Mouse (Mus musculus) lung, embryonic 16.5 days (tissue): Measurements from ENCODE around the gene Trim47. TPM values are rescaled to one million over a fixed set of nuclear protein-coding genes. Genes with fewer than 3 reads are reported as not detected.
A peak's percentile ranks its signal among the peaks of the same experiment; 100 is the strongest.

Source experiments
- ATAC-seq: fragments of 200-750 bp; cut with Nextera tagmentation; 2 replicates; pipeline ENCODE4 v1.8.0; 2017; ENCODE audit warnings: low read depth, mild to moderate bottlenecking, moderate library complexity
- H3K27ac ChIP-seq: fragments of 300-500 bp; sonication (generic); 2 replicates; pipeline ENCODE4 v1.5.1; 2014; ENCODE audit warnings: mild to moderate bottlenecking, control low read depth, low read length
- H3K27me3 ChIP-seq: fragments of 300-500 bp; sonication (generic); 2 replicates; pipeline ENCODE4 v1.6.1; 2014; ENCODE audit warnings: low read depth, low read length, mixed read lengths; ENCODE audit not compliant: control insufficient read depth, insufficient read depth
- H3K36me3 ChIP-seq: fragments of 300-500 bp; sonication (generic); 2 replicates; pipeline ENCODE4 v1.6.1; 2014; ENCODE audit warnings: low read length; ENCODE audit not compliant: control insufficient read depth, insufficient read depth
- H3K4me1 ChIP-seq: fragments of 300-500 bp; sonication (generic); replicated peaks from 2 replicates; pipeline ENCODE4 v1.6.1; 2014; ENCODE audit warnings: low read length, mixed read lengths; ENCODE audit not compliant: control insufficient read depth, insufficient read depth
- H3K4me2 ChIP-seq: fragments of 300-500 bp; sonication (generic); 2 replicates; pipeline ENCODE4 v1.6.1; 2014; ENCODE audit warnings: low read depth, low read length, control low read depth
- H3K4me3 ChIP-seq: fragments of 300-500 bp; sonication (generic); 2 replicates; pipeline ENCODE4 v1.5.1; 2014; ENCODE audit warnings: mild to moderate bottlenecking, low read length, control low read depth
- H3K9ac ChIP-seq: fragments of 300-500 bp; sonication (generic); 2 replicates; pipeline ENCODE4 v1.6.1; 2014; ENCODE audit warnings: low read length, control low read depth
- H3K9me3 ChIP-seq: fragments of 300-500 bp; sonication (generic); 2 replicates; pipeline ENCODE4 v1.6.1; 2016; ENCODE audit warnings: low read length; ENCODE audit not compliant: control insufficient read depth
- WGBS: fragments of 180-500 bp; shearing (Covaris S2); extraction: QIAGEN DNeasy Blood & Tissue Kit; methylation state at CpG from one replicate; pipeline ENCODE4 v1.1.7; 2014; 5-methylcytosine and 5-hydroxymethylcytosine counted together
- polyA plus RNA-seq: library from polyadenylated mRNA; unstranded; fragments of >200 nt; fragmentation: Nextera tagmentation; extraction: Ambion mirVana; gene quantifications from 2 replicates; pipeline ENCODE4 v1.2.1, GENCODE M21; 2015

Trim47 gene
- polyA plus RNA-seq, 1 experiment from 2014 or later, result 20.4 TPM

DNA sequence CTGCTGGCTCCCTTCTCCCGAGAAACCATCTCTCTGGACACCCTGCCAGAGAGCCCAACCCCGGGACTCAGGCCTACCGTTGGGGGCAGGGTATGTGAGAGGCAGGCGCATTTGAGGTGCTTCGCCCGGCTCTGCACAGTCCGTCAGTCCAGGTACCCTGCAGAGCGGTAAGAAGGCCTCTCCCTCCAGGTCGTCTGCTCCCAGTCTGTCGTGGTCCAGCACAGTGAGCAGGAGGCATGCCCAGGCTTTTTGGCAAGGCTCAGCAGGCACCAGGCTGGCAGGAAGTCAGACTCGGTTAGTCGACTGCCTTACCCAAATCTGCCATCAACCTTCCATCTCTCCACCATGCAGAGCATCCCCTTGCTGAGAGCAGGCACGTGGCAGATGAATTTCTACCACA lies 63.4 kb downstream of the Trim47 start:
- ATAC-seq, result no peak
- no peaks in the 10 kb centered on the region for H3K27me3 ChIP-seq
- no peak overlapping the region for H3K4me2 ChIP-seq
- peaks cover 19% of the 10 kb centered on the region; the same call in 1 of the 2 replicates for H3K36me3 ChIP-seq
- no peak overlapping the region for H3K27ac ChIP-seq
- 52% methylated on average over 13 of the region's 13 CpGs for WGBS
- no peaks in the 10 kb centered on the region for H3K4me1 ChIP-seq
- H3K9ac ChIP-seq, result no peak overlapping the region
- H3K4me3 ChIP-seq, result no peak overlapping the region
- no peaks in the 10 kb centered on the region for H3K9me3 ChIP-seq

DNA sequence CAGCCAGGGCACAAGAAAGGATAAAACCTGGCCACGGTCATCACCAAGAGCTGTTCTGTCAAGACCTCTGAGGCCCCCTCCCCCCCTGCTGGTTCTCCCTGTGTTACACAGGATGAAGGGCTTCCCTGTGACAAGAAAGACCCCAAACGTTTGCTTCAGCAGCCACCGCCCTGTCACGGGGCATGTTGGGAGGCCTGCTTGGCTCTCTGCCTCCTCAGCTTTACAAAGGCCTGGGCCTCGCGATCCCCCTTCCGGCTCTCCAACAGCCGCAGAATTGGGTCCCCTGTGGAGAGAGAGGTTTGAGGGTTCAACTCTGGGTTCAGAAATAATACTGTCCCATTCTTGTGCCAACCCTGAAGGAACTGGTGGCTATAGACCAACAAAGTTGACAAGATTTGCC lies 64.5 kb downstream of the Trim47 start:
- Histone ChIP-seq H3K9ac (no peak overlapping the region), H3K4me3 (no peak overlapping the region), H3K36me3 (peaks cover 27% of the 10 kb centered on the region), H3K4me2 (no peak overlapping the region), H3K9me3 (no peaks in the 10 kb centered on the region), H3K27me3 (no peaks in the 10 kb centered on the region), H3K27ac (no peak overlapping the region), H3K4me1 (no peaks in the 10 kb centered on the region)
- 65% methylated on average over 8 of the region's 8 CpGs for WGBS
- ATAC-seq, result no peak

DNA sequence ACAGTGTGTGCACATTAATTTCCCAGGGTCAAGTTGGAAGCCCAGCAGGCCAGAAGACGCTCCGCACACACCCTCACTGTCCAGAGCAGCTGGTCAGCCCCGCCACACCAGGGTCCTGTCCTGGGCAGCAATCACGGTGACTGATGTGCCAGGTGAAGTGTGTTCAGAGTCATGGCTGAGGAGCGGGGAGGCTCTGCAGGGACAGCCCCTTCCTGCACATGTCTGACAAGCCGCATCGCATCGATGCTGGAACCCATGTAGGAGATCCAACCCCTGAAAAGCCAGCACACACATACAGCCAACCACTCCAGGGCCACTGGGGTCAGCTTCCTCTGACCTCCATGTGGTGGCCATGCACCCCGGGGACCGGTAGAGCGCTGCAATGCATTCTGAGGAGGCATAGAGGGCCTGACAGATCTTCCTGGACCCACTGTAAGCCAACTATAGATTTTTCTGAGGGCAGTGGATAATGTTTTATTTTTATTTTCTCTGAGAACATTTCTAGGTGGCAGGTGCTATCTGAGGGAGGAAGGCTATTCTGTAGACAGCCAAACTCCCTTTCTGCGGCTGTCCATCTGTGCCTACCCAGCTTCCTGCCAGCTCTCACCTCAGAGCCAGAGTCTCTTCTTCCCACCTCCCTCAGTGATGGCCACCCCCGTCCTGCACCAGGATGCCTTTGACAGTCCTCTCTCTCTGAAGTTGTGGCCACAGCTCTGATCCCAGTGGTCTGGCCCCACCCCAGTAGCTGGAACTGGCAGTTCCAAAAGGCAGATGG lies 65.2 kb downstream of the Trim47 start:
- H3K9ac ChIP-seq, result no peak overlapping the region
- no peak for ATAC-seq
- no peaks in the 10 kb centered on the region for H3K9me3 ChIP-seq
- H3K36me3 ChIP-seq, result peaks cover 33% of the 10 kb centered on the region
- no peaks in the 10 kb centered on the region for H3K4me1 ChIP-seq
- H3K27ac ChIP-seq, result no peak overlapping the region
- H3K4me2 ChIP-seq, result no peak overlapping the region
- no peak overlapping the region for H3K4me3 ChIP-seq
- no peaks in the 10 kb centered on the region for H3K27me3 ChIP-seq
- 81% methylated on average over 13 of the region's 13 CpGs for WGBS

DNA sequence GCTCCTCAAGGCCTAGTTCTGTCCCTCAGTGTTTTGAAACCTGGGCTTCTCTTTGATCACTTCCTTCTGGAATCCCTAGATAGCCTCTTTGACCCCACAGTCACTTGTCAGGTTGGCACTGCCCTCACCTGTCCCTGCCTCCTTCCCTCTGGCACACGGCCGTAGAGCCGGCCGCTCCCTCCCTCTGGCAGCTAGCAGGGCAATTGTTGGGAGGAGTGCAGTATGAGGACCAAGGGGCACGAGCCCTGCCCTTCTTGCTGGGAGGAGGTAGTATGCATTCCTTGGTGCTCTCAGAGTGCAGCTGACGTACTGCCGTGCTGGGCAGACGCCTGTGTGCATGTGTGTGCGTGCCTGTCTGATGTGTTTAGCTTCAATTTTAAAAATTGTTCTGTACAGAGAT lies 66.4 kb downstream of the Trim47 start:
- H3K4me1 ChIP-seq, result no peaks in the 10 kb centered on the region

DNA sequence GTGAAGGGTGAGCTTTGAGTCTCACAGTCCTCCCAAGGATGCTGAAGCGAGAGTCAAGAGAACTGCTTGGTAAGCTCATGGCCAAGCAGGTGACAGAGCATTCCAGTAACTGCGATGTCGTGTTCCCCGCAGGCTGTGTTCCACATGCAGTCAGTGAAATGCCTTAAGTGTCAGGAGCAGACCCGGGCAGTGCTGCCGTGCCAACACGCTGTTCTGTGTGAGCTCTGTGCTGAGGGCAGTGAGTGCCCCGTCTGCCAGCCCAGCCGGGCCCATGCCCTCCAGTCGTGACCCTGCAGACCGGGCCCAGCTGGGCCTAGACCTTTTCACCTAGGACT lies 67.4 kb downstream of the Trim47 start:
- Histone ChIP-seq H3K4me1 (no peaks in the 10 kb centered on the region), H3K9ac (no peak overlapping the region), H3K36me3 (peaks cover 52% of the 10 kb centered on the region), H3K4me3 (no peak overlapping the region), H3K27ac (no peak overlapping the region), H3K9me3 (no peaks in the 10 kb centered on the region), H3K4me2 (no peak overlapping the region), H3K27me3 (no peaks in the 10 kb centered on the region)
- WGBS, result 91% methylated on average over 11 of the region's 11 CpGs
- ATAC-seq, result no peak

More for the DNA sequence above, 66.4 kb downstream of the Trim47 start:
- Histone ChIP-seq H3K9me3 (no peaks in the 10 kb centered on the region), H3K36me3 (peaks cover 43% of the 10 kb centered on the region), H3K9ac (no peak overlapping the region), H3K4me3 (no peak overlapping the region), H3K27ac (peak overlapping the region; percentile 50), H3K27me3 (no peaks in the 10 kb centered on the region), H3K4me2 (no peak overlapping the region)
- 62% methylated on average over 9 of the region's 9 CpGs for WGBS
- peak; percentile 76 for ATAC-seq

DNA sequence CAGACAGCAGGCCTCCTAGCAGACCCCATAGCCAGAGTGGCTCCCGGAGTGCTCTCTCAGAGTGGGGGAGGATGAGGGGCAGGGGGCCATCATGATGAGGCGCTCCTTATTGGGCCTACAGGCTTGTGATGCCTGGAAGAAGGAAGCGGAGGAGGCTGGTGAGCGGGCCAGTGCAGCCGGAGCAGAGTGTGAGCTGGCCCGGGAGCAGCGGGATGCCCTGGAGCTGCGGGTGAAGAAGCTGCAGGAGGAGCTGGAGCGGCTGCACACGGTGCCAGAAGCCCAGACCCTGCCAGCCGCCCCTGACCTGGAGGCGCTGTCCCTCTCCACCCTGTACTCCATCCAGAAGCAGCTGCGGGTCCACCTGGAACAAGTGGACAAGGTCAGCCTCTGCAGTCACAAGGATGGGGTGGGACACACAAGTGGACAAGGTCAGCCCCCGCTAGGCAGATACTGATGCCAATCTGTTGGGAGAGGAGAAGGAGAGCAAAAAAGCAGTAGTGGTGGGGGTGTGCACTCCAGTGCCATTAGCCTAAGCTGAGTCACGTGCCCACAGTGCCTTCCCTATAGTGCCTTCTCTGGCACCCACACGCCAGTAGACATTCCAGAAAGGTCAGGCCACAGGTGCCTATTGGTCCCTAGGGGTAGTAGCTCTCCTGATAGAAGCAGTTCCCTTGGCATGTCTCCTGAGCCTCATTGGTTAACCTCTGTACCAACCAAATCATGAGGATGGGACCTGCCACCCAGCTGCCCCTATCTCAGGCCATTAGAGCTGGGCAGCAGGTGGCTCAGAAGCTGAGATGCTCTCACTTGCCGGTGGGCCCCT lies 67.9 kb downstream of the Trim47 start:
- 89% methylated on average over 17 of the region's 17 CpGs for WGBS
- H3K36me3 ChIP-seq, result peaks cover 57% of the 10 kb centered on the region
- no peak for ATAC-seq

DNA sequence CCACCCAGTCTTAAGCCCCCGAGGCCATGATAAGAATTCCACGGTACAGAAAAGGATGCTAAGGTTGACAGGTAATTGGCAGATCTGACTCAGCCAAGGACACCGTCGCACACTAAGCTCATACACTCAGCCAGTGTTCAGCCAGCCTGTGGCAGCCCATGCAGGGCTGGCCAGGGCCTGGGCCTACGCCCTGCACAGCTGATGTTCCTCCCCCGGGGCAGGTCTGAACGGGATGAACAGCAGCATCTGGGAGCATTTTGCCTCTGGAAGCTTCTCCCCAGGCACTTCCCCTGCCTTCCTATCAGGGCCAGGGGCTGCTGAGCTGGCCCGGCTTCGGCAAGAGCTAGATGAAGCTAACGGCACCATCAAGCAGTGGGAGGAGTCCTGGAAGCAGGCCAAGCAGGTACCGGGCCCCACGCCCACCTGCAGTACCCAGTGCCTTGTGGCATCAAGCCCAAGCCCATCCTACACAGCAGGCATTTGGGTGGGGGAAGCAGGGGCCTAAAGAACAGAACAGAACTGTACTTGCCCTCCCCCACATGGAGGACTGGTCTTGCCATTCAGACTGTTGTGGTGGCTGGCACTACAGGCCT lies 68.9 kb downstream of the Trim47 start:
- Histone ChIP-seq H3K4me1 (no peaks in the 10 kb centered on the region), H3K36me3 (peaks cover 62% of the 10 kb centered on the region), H3K4me3 (no peak overlapping the region), H3K9ac (no peak overlapping the region), H3K27me3 (no peaks in the 10 kb centered on the region), H3K9me3 (no peaks in the 10 kb centered on the region), H3K27ac (no peak overlapping the region), H3K4me2 (no peak overlapping the region)
- WGBS, result 69% methylated on average over 12 of the region's 12 CpGs
- no peak for ATAC-seq

More for the DNA sequence above, 67.9 kb downstream of the Trim47 start:
- Histone ChIP-seq H3K9me3 (no peaks in the 10 kb centered on the region), H3K27me3 (no peaks in the 10 kb centered on the region), H3K4me3 (no peak overlapping the region), H3K27ac (no peak overlapping the region), H3K4me2 (no peak overlapping the region), H3K9ac (no peak overlapping the region), H3K4me1 (no peaks in the 10 kb centered on the region)

DNA sequence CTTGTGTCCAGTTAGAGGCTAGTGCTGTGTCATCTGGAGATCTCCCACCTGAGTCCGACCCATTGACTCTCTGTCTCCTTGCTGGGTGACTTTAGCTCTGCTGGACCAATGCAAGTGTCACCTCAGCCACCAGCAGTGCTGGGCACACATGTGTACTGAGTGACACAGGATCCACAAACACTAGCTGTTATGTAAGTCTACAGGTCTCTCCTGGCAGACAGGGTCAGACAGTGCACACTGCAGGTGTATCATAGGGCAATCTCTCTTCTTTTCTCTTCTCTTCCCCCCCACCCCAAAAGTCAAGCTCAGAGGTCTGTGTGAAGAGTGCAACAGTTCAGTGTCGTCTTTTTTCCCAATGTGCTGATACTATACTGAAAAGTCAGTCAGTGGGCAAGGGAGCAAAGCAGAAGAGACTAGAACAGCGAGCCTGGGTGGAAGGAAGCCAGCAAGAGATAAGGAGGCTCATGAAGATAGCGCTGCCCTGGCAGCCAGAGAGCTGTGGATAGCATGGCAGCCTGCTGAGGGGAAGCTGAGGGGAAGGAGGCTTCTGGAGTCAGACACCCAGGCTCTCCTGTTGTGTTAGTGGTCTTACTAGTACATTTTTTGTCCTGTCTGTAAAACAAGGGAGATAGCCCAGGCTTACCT lies 69.7 kb downstream of the Trim47 start:
- 69% methylated on average over 4 of the region's 4 CpGs for WGBS
- H3K9me3 ChIP-seq, result no peaks in the 10 kb centered on the region
- H3K9ac ChIP-seq, result no peak overlapping the region
- H3K36me3 ChIP-seq, result peaks cover 61% of the 10 kb centered on the region
- no peaks in the 10 kb centered on the region for H3K4me1 ChIP-seq
- no peak for ATAC-seq
- H3K4me3 ChIP-seq, result no peak overlapping the region
- no peaks in the 10 kb centered on the region for H3K27me3 ChIP-seq
- H3K4me2 ChIP-seq, result no peak overlapping the region
- H3K27ac ChIP-seq, result no peak overlapping the region

DNA sequence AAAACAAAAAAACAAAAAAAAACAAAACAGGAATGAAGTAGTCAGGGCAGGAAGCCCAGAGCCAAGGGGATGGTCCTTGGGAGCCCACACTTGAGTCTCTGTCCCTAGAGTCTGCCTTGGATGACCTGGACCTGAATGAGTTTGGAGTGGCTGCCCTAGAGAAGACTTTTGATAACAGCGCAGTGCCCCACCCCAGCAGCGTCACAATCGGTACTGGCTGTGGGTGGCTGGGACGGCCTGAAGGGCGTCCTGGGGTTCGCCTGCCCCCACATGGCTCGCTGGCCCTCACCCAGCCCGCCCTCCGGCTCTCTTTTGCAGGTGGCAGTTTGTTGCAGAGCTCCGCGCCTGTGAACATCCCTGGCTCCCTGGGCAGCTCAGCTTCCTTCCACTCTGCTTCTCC lies 71.1 kb downstream of the Trim47 start:
- no peak overlapping the region for H3K27ac ChIP-seq
- H3K4me2 ChIP-seq, result no peak overlapping the region
- peaks cover 65% of the 10 kb centered on the region for H3K36me3 ChIP-seq
- no peak for ATAC-seq
- 88% methylated on average over 11 of the region's 11 CpGs for WGBS
- no peaks in the 10 kb centered on the region for H3K4me1 ChIP-seq
- no peak overlapping the region for H3K9ac ChIP-seq
- no peaks in the 10 kb centered on the region for H3K27me3 ChIP-seq
- no peak overlapping the region for H3K4me3 ChIP-seq
- H3K9me3 ChIP-seq, result no peaks in the 10 kb centered on the region
